33 mouse cellular contexts compared by ENCODE assay signal in the genomic region with DNA sequence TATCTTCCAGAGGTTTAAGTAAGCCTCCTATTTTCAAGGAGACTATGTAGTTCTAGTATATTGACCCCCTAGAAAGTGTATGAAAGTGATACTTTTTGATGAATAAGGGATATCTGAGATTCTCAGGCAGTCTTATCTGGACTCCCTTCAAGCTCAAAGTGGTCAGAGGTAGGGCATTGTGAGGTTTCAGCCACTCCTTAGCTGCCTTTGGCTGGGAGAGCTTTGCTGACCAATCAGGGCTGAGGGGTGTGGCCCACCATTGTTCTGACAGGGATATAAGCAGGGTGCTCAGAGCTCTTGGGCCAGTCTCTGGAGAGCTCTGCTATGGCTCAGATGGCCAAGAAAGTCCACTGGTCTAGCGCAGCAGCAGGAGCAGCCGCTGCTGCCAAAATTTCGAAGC. TPM values are rescaled to one million over a fixed set of nuclear protein-coding genes. Genes with fewer than 3 reads are reported as not detected.
"Had no signal": no experiment of that assay in that cellular context is flagged by ENCODE, and none has a peak within 500 bp of the region (broad histone marks: within the 10 kb centered on the region; RNA-seq: fewer than 3 reads in every experiment).

A gene (plus strand): TSS at position 301 of the 400 bp plus-strand sequence.

- H3K4me1 ChIP-seq: embryonic facial prominence, embryonic 10.5 days; embryonic facial prominence, embryonic 12.5 days; embryonic facial prominence, embryonic 13.5 days; embryonic facial prominence, embryonic 15.5 days; forebrain, embryonic 10.5 days; forebrain, embryonic 12.5 days; forebrain, embryonic 13.5 days; forebrain, embryonic 15.5 days had no signal

- H3K4me3 ChIP-seq: embryonic facial prominence, embryonic 10.5 days; embryonic facial prominence, embryonic 12.5 days; embryonic facial prominence, embryonic 13.5 days; embryonic facial prominence, embryonic 15.5 days; erythroblast, embryonic 14.5 days; forebrain, embryonic 10.5 days; forebrain, embryonic 12.5 days; forebrain, embryonic 13.5 days; forebrain, embryonic 15.5 days; gastrocnemius, adult 2 months; heart, adult 2 months had no signal

- H3K27me3 ChIP-seq: embryonic facial prominence, embryonic 12.5 days; embryonic facial prominence, embryonic 13.5 days; embryonic facial prominence, embryonic 15.5 days; forebrain, embryonic 12.5 days; forebrain, embryonic 13.5 days; forebrain, embryonic 15.5 days had no signal

- H3K27ac ChIP-seq: embryonic facial prominence, embryonic 10.5 days; embryonic facial prominence, embryonic 12.5 days; embryonic facial prominence, embryonic 13.5 days; embryonic facial prominence, embryonic 15.5 days; forebrain, embryonic 10.5 days; forebrain, embryonic 12.5 days; forebrain, embryonic 13.5 days; forebrain, embryonic 15.5 days; gastrocnemius, adult 2 months; heart, adult 2 months had no signal

- H3K36me3 ChIP-seq: embryonic facial prominence, embryonic 10.5 days; embryonic facial prominence, embryonic 12.5 days; embryonic facial prominence, embryonic 13.5 days; embryonic facial prominence, embryonic 15.5 days; forebrain, embryonic 10.5 days; forebrain, embryonic 12.5 days; forebrain, embryonic 15.5 days had no signal

- DNase-seq: cerebellum, adult 8-10 months; cerebellum, adult 9-10 months; cerebellum, adult 9-11 months; cerebellum, postnatal 10 days; cerebellum, postnatal 14 days; cerebellum, postnatal 25 days; cerebellum, postnatal 36 days; embryo, embryonic 11 days; forebrain, postnatal 0 days; gastrocnemius, adult 2 months; gastrocnemius, postnatal 10 days; gastrocnemius, postnatal 14 days; gastrocnemius, postnatal 25 days; gastrocnemius, postnatal 36 days; heart, adult 11 months; heart, adult 18-20 months; heart, adult 2 months had no signal

RNA-seq across cellular contexts. Expression of the gene that starts here (rescaled TPM):
- polyA plus RNA-seq: cortical plate, adult 2 months; embryonic facial prominence, embryonic 10.5 days; embryonic facial prominence, embryonic 11.5 days; embryonic facial prominence, embryonic 12.5 days; embryonic facial prominence, embryonic 13.5 days; embryonic facial prominence, embryonic 14.5 days; embryonic facial prominence, embryonic 15.5 days; erythroblast, embryonic 14.5 days; forebrain, embryonic 10.5 days; forebrain, embryonic 11.5 days; forebrain, embryonic 12.5 days; forebrain, embryonic 13.5 days; forebrain, embryonic 14.5 days; forebrain, embryonic 15.5 days; forebrain, embryonic 16.5 days; forebrain, postnatal 0 days; frontal cortex, adult 2 months had no signal
